Mouse (Mus musculus): Measurements from ENCODE around the gene Olfr90.

DNA sequence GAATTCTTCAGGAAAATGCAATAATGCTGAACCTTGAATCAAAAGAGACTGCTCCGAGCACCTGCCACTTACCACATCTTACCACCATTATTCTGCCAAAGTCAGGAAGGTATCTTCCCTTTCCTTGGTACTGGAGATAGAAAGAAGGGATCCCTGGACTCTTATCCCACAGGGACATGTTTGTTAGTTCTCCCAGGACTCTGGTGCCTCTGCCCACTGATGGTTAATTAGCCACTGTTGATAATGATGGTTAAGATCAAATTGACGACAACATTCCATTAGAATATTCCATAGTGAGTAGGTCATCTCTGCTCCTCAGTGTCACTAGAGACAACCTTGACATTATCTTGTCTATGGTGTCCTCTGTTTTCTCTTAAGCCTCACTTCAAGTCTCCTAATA is 31.7 kb upstream of the Olfr90 start, which contains the start of gene Olfr92:
- TF ChIP-seq CTCF (IDR thresholded peaks at IDR 0.05; ENCODE audit: borderline replicate concordance, control insufficient read depth, extremely low read depth, insufficient read depth, low read length, poor library complexity) (no peak), POLR2A (IDR thresholded peaks at IDR 0.05; ENCODE audit: control insufficient read depth, extremely low read depth, insufficient read depth, low read length, poor library complexity) (no peak)
